Mouse (Mus musculus) embryonic fibroblast, embryonic 13.5 days (primary cell): ENCODE data around the gene Armcx1.

Experiments
- CTCF ChIP-seq: IDR thresholded peaks from 2 replicates; pipeline ENCODE4 v1.5.1; 2011; ENCODE audit warnings: mild to moderate bottlenecking, control low read depth, low read length, moderate library complexity, borderline replicate concordance; ENCODE audit not compliant: insufficient read depth
- POLR2A ChIP-seq: IDR thresholded peaks from 2 replicates; pipeline ENCODE4 v1.6.1; 2011; ENCODE audit warnings: low read depth, mild to moderate bottlenecking, control low read depth, low read length, moderate library complexity

DNA sequence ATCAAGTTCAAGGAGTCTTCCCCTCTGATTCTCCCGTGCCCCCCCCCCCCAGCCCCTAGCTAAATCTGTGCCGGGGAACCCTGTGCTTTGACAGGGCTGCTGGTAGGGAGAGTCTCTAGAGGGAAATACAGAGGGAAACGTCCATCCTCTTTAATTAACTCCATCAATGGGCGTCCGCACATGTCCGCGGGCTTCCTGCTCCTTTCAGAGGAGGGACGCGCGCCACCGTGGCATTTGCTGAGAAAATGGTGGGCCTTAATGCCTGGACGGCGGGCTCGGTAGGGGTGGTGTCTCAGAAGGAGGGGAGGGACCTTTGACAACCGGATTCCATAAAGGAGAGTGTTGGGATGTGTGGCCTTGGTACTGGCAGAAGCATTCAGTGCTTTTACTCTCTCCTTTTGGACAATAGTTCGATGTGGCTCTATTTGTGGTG is 31.0 kb upstream of the Armcx1 start:
- no peak for TF ChIP-seq CTCF
- TF ChIP-seq POLR2A = peak; percentile 66
